Mouse (Mus musculus): ENCODE measurements around the gene Gm36028.

GRCm38 (mm10) chr16:37831041-37831440, 29.9 kb downstream of the Gm36028 start:
- TF ChIP-seq CTCF (conservative IDR thresholded peaks at IDR 0.05; ENCODE audit: low read length) = no peak
- no peak for TF ChIP-seq NANOG (IDR thresholded peaks at IDR 0.05; ENCODE audit: borderline replicate concordance, low read length)

Data from E14TG2a.4 (cell line).